Mouse (Mus musculus) stomach, embryonic 16.5 days (tissue): Measurements from ENCODE around the gene Pcyt1b. TPM values are rescaled to one million over a fixed set of nuclear protein-coding genes. Genes with fewer than 3 reads are reported as not detected.
A peak's percentile ranks its signal among the peaks of the same experiment; 100 is the strongest.

ENCODE experiments used
- ATAC-seq: fragments of 200-750 bp; cut with Nextera tagmentation; 2 replicates; pipeline ENCODE4 v1.8.0; 2017; ENCODE audit warnings: moderate number of reproducible peaks, moderate TSS enrichment; ENCODE audit not compliant: insufficient read depth, low FRiP score
- H3K27ac ChIP-seq: fragments of 300-500 bp; sonication (generic); 2 replicates; pipeline ENCODE4 v1.5.1; 2014; ENCODE audit warnings: low read length
- H3K27me3 ChIP-seq: fragments of 300-500 bp; sonication (generic); 2 replicates; pipeline ENCODE4 v1.6.1; 2014; ENCODE audit warnings: low read length, control low read depth, mixed read lengths; ENCODE audit not compliant: control insufficient read depth, insufficient read depth
- H3K36me3 ChIP-seq: fragments of 300-500 bp; sonication (generic); 2 replicates; pipeline ENCODE4 v1.6.1; 2014; ENCODE audit warnings: low read length; ENCODE audit not compliant: control insufficient read depth, insufficient read depth
- H3K4me1 ChIP-seq: fragments of 300-500 bp; sonication (generic); 2 replicates; pipeline ENCODE4 v1.6.1; 2014; ENCODE audit warnings: low read length, control low read depth, mixed read lengths; ENCODE audit not compliant: control insufficient read depth, insufficient read depth
- H3K4me2 ChIP-seq: fragments of 300-500 bp; sonication (generic); 2 replicates; pipeline ENCODE4 v1.6.1; 2014; ENCODE audit warnings: low read depth, low read length, mixed read lengths
- H3K4me3 ChIP-seq: fragments of 300-500 bp; sonication (generic); replicated peaks from 2 replicates; pipeline ENCODE4 v1.5.1; 2014; ENCODE audit warnings: mild to moderate bottlenecking, low read length
- H3K9ac ChIP-seq: fragments of 300-500 bp; sonication (generic); 2 replicates; pipeline ENCODE4 v1.6.1; 2014; ENCODE audit warnings: low read length
- H3K9me3 ChIP-seq: fragments of 300-500 bp; sonication (generic); replicated peaks from 2 replicates; pipeline ENCODE4 v1.6.1; 2016; ENCODE audit warnings: low read length, control low read depth; ENCODE audit not compliant: control insufficient read depth
- WGBS: fragments of 180-500 bp; shearing (Covaris S2); extraction: QIAGEN DNeasy Blood & Tissue Kit; methylation state at CpG from one replicate; pipeline ENCODE4 v1.1.7; 2014; 5-methylcytosine and 5-hydroxymethylcytosine counted together
- polyA plus RNA-seq: library from polyadenylated mRNA; unstranded; fragments of >200 nt; fragmentation: Nextera tagmentation; extraction: Ambion mirVana; gene quantifications from 2 replicates; pipeline ENCODE4 v1.2.1, GENCODE M21; 2015

The Pcyt1b gene
- polyA plus RNA-seq, 1 experiment from 2014 or later: 2.8 TPM

- WGBS: 32% methylated on average over 8 of the region's 8 CpGs
- ATAC-seq: peak; percentile 80; the same call in 1 of the 2 replicates
- no peaks in the 10 kb centered on the region for H3K36me3 ChIP-seq
- no peaks in the 10 kb centered on the region for H3K4me1 ChIP-seq
- no peak overlapping the region for H3K27ac ChIP-seq
- no peaks in the 10 kb centered on the region for H3K9me3 ChIP-seq
- no peak overlapping the region; the same call in 1 of the 2 replicates for H3K4me3 ChIP-seq
- H3K9ac ChIP-seq: no peak overlapping the region
- H3K4me2 ChIP-seq: 0 out of 2 replicates have a peak overlapping the region, but pooled peaks have one; percentile 4
- H3K27me3 ChIP-seq: no peaks in the 10 kb centered on the region; the same call in 1 of the 2 replicates
These were observed 46.0 kb downstream of the Pcyt1b start for GRCm38 (mm10) chrX:93700528-93701225.

GRCm38 (mm10) chrX:93712566-93712965 is 57.9 kb downstream of the Pcyt1b start:
- H3K4me2 ChIP-seq: no peak overlapping the region
- 24% methylated on average over 1 of the region's 1 CpGs for WGBS
- no peak overlapping the region for H3K4me3 ChIP-seq
- ATAC-seq: no peak
- H3K36me3 ChIP-seq: no peaks in the 10 kb centered on the region
- no peak overlapping the region for H3K27ac ChIP-seq
- H3K4me1 ChIP-seq: no peaks in the 10 kb centered on the region
- no peaks in the 10 kb centered on the region for H3K9me3 ChIP-seq
- H3K9ac ChIP-seq: no peak overlapping the region
- no peaks in the 10 kb centered on the region for H3K27me3 ChIP-seq

GRCm38 (mm10) chrX:93729529-93729928 is 74.9 kb downstream of the Pcyt1b start:
- ATAC-seq: no peak
- Histone ChIP-seq H3K27me3 (no peaks in the 10 kb centered on the region), H3K4me2 (no peak overlapping the region), H3K9me3 (no peaks in the 10 kb centered on the region), H3K36me3 (no peaks in the 10 kb centered on the region), H3K4me1 (no peaks in the 10 kb centered on the region), H3K27ac (no peak overlapping the region), H3K9ac (no peak overlapping the region), H3K4me3 (no peak overlapping the region)
- WGBS: 76% methylated on average over 1 of the region's 1 CpGs

GRCm38 (mm10) chrX:93730854-93731253 is 76.2 kb downstream of the Pcyt1b start:
- Histone ChIP-seq H3K4me1 (no peaks in the 10 kb centered on the region), H3K4me2 (no peak overlapping the region), H3K9ac (no peak overlapping the region), H3K4me3 (no peak overlapping the region), H3K27me3 (no peaks in the 10 kb centered on the region), H3K27ac (no peak overlapping the region), H3K36me3 (no peaks in the 10 kb centered on the region), H3K9me3 (no peaks in the 10 kb centered on the region)
- ATAC-seq: no peak
- 79% methylated on average over 8 of the region's 8 CpGs for WGBS

GRCm38 (mm10) chrX:93732407-93732806 is 77.7 kb downstream of the Pcyt1b start:
- ATAC-seq: no peak
- no peak overlapping the region for H3K9ac ChIP-seq
- H3K27ac ChIP-seq: no peak overlapping the region
- no peak overlapping the region for H3K4me3 ChIP-seq
- no peaks in the 10 kb centered on the region for H3K9me3 ChIP-seq
- no peaks in the 10 kb centered on the region for H3K4me1 ChIP-seq
- no peak overlapping the region for H3K4me2 ChIP-seq
- no peaks in the 10 kb centered on the region for H3K36me3 ChIP-seq
- H3K27me3 ChIP-seq: no peaks in the 10 kb centered on the region

- WGBS: 68% methylated on average over 6 of the region's 6 CpGs
- Histone ChIP-seq H3K27me3 (no peaks in the 10 kb centered on the region; the same call in 1 of the 2 replicates), H3K9ac (no peak overlapping the region), H3K9me3 (no peaks in the 10 kb centered on the region), H3K36me3 (no peaks in the 10 kb centered on the region), H3K4me3 (no peak overlapping the region), H3K4me1 (no peaks in the 10 kb centered on the region), H3K27ac (no peak overlapping the region), H3K4me2 (no peak overlapping the region)
- no peak for ATAC-seq
These were observed 78.5 kb downstream of the Pcyt1b start for GRCm38 (mm10) chrX:93732975-93733748.

GRCm38 (mm10) chrX:93749165-93749564 is 94.5 kb downstream of the Pcyt1b start:
- Histone ChIP-seq H3K9ac (no peak overlapping the region), H3K4me1 (no peaks in the 10 kb centered on the region), H3K9me3 (0 out of 2 replicates have a peak, but pooled peaks cover 3% of the 10 kb centered on the region), H3K27ac (no peak overlapping the region), H3K36me3 (no peaks in the 10 kb centered on the region), H3K4me2 (no peak overlapping the region), H3K4me3 (no peak overlapping the region), H3K27me3 (peaks cover 8% of the 10 kb centered on the region)
- ATAC-seq: no peak
- WGBS: 86% methylated on average over 1 of the region's 1 CpGs

GRCm38 (mm10) chrX:93750566-93750965 is 95.9 kb downstream of the Pcyt1b start:
- H3K4me2 ChIP-seq: no peak overlapping the region
- H3K4me3 ChIP-seq: no peak overlapping the region
- 80% methylated on average over 6 of the region's 6 CpGs for WGBS
- H3K36me3 ChIP-seq: no peaks in the 10 kb centered on the region
- no peaks in the 10 kb centered on the region for H3K4me1 ChIP-seq
- 0 out of 2 replicates have a peak, but pooled peaks cover 3% of the 10 kb centered on the region for H3K9me3 ChIP-seq
- no peak overlapping the region for H3K9ac ChIP-seq
- no peak overlapping the region for H3K27ac ChIP-seq
- ATAC-seq: no peak
- peaks cover 8% of the 10 kb centered on the region for H3K27me3 ChIP-seq

- no peak overlapping the region for H3K4me2 ChIP-seq
- peaks cover 7% of the 10 kb centered on the region for H3K27me3 ChIP-seq
- peaks cover 2% of the 10 kb centered on the region; the same call in 1 of the 2 replicates for H3K4me1 ChIP-seq
- no peak overlapping the region for H3K27ac ChIP-seq
- ATAC-seq: peak; percentile 72
- H3K9ac ChIP-seq: no peak overlapping the region
- 0 out of 2 replicates have a peak, but pooled peaks cover 3% of the 10 kb centered on the region for H3K9me3 ChIP-seq
- WGBS: 47% methylated on average over 11 of the region's 11 CpGs
- no peak overlapping the region for H3K4me3 ChIP-seq
- no peaks in the 10 kb centered on the region for H3K36me3 ChIP-seq
These were observed 100.7 kb downstream of the Pcyt1b start for GRCm38 (mm10) chrX:93755210-93755842.
